Mouse (Mus musculus) olfactory bulb, adult 2 months (tissue): ENCODE results near the gene Dnlz.

ENCODE experiments used
- CTCF ChIP-seq: fragments of 200-500 bp; IDR thresholded peaks from 2 replicates; pipeline ENCODE4 v1.5.1; 2012; ENCODE audit warnings: low read depth, mild to moderate bottlenecking, low read length, moderate library complexity; ENCODE audit not compliant: insufficient read depth
- POLR2A ChIP-seq: fragments of 200-500 bp; IDR thresholded peaks from 2 replicates; pipeline ENCODE4 v1.6.1; 2012; ENCODE audit warnings: mild to moderate bottlenecking, low read depth, low read length, moderate library complexity; ENCODE audit not compliant: insufficient read depth

DNA sequence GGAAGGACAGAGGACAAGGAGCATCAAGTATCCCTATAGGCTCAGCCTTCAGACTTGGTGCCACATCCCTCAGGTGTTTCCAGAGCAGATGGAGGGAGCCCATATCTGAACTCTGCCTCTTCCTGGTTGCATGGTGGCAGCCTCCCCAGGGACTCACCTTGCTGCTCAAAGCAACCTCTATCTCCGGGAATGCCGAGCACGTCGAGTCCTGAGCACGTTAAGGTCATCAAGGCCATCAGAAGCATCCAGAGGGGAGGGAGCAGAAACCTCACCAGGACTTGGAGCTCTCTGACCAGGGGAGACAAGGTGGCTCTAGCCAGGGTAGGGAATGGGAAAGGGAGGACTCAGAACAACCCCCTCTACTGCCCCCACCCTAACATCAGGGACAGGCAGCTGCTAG, 11.6 kb upstream of the Dnlz start:
- TF ChIP-seq POLR2A (no peak), CTCF (no peak)
